Mouse (Mus musculus): ENCODE results near the gene Prkn. TPM values are rescaled to one million over a fixed set of nuclear protein-coding genes. Genes with fewer than 3 reads are reported as not detected.

The Prkn gene
- polyA plus RNA-seq, 1 experiment from 2014 or later = 3.5 TPM

- H3K27ac ChIP-seq (replicated peaks in 1 of 2; ENCODE audit: control insufficient read depth in 1 of 2, insufficient read depth in 1 of 2, low read depth in 2 of 2, low read length in 2 of 2) = no peak overlapping the region
- no peaks in the 10 kb centered on the region for H3K27me3 ChIP-seq (ENCODE audit: control insufficient read depth, insufficient read depth, low read length)
- 88% methylated on average over 4 of the region's 4 CpGs for WGBS
- no peaks in the 10 kb centered on the region for H3K9me3 ChIP-seq (ENCODE audit: control insufficient read depth, low read length)
- no peak overlapping the region for H3K4me3 ChIP-seq (ENCODE audit: control insufficient read depth in 1 of 2, insufficient read depth in 1 of 2, low read depth in 1 of 2, low read length in 2 of 2)
- no peak for ATAC-seq (ENCODE audit: insufficient number of reproducible peaks, insufficient read depth, low FRiP score, low read depth)
- no peak overlapping the region for H3K9ac ChIP-seq (ENCODE audit: low read length)
- H3K4me1 ChIP-seq (ENCODE audit: control insufficient read depth in 2 of 2, insufficient read depth in 2 of 2, low read length in 2 of 2) = no peaks in the 10 kb centered on the region
- no peaks in the 10 kb centered on the region for H3K36me3 ChIP-seq (ENCODE audit: control insufficient read depth, insufficient read depth, low read length)
- no peak overlapping the region for H3K4me2 ChIP-seq (ENCODE audit: low read length)
These were observed 961.0 kb downstream of the Prkn start for GRCm38 (mm10) chr17:11801226-11801625.

GRCm38 (mm10) chr17:11807280-11807679, 967.1 kb downstream of the Prkn start:
- Histone ChIP-seq H3K9me3 (ENCODE audit: control insufficient read depth, low read length) (no peaks in the 10 kb centered on the region), H3K27ac (replicated peaks in 1 of 2; ENCODE audit: control insufficient read depth in 1 of 2, insufficient read depth in 1 of 2, low read depth in 2 of 2, low read length in 2 of 2) (no peak overlapping the region), H3K27me3 (ENCODE audit: control insufficient read depth, insufficient read depth, low read length) (no peaks in the 10 kb centered on the region), H3K4me1 (ENCODE audit: control insufficient read depth in 2 of 2, insufficient read depth in 2 of 2, low read length in 2 of 2) (no peaks in the 10 kb centered on the region), H3K4me3 (ENCODE audit: control insufficient read depth in 1 of 2, insufficient read depth in 1 of 2, low read depth in 1 of 2, low read length in 2 of 2) (no peak overlapping the region), H3K36me3 (ENCODE audit: control insufficient read depth, insufficient read depth, low read length) (no peaks in the 10 kb centered on the region), H3K4me2 (ENCODE audit: low read length) (no peak overlapping the region), H3K9ac (ENCODE audit: low read length) (no peak overlapping the region)
- ATAC-seq (ENCODE audit: insufficient number of reproducible peaks, insufficient read depth, low FRiP score, low read depth) = no peak
- 74% methylated on average over 3 of the region's 3 CpGs for WGBS

- ATAC-seq (ENCODE audit: insufficient number of reproducible peaks, insufficient read depth, low FRiP score, low read depth) = no peak
- H3K36me3 ChIP-seq (ENCODE audit: control insufficient read depth, insufficient read depth, low read length) = no peaks in the 10 kb centered on the region
- WGBS = 55% methylated on average over 2 of the region's 2 CpGs
- no peak overlapping the region for H3K4me2 ChIP-seq (ENCODE audit: low read length)
- H3K27me3 ChIP-seq (ENCODE audit: control insufficient read depth, insufficient read depth, low read length) = no peaks in the 10 kb centered on the region
- no peak overlapping the region for H3K4me3 ChIP-seq (ENCODE audit: control insufficient read depth in 1 of 2, insufficient read depth in 1 of 2, low read depth in 1 of 2, low read length in 2 of 2)
- 0 out of 2 replicates have a peak, but pooled peaks cover 4% of the 10 kb centered on the region for H3K9me3 ChIP-seq (ENCODE audit: control insufficient read depth, low read length)
- no peak overlapping the region for H3K27ac ChIP-seq (replicated peaks in 1 of 2; ENCODE audit: control insufficient read depth in 1 of 2, insufficient read depth in 1 of 2, low read depth in 2 of 2, low read length in 2 of 2)
- H3K4me1 ChIP-seq (ENCODE audit: control insufficient read depth in 2 of 2, insufficient read depth in 2 of 2, low read length in 2 of 2) = no peaks in the 10 kb centered on the region
- H3K9ac ChIP-seq (ENCODE audit: low read length) = no peak overlapping the region
These were observed 977.7 kb downstream of the Prkn start for GRCm38 (mm10) chr17:11817886-11818285.

GRCm38 (mm10) chr17:11819506-11819905, 979.3 kb downstream of the Prkn start:
- Histone ChIP-seq H3K9ac (ENCODE audit: low read length) (no peak overlapping the region), H3K27ac (replicated peaks in 1 of 2; ENCODE audit: control insufficient read depth in 1 of 2, insufficient read depth in 1 of 2, low read depth in 2 of 2, low read length in 2 of 2) (no peak overlapping the region), H3K4me3 (ENCODE audit: control insufficient read depth in 1 of 2, insufficient read depth in 1 of 2, low read depth in 1 of 2, low read length in 2 of 2) (no peak overlapping the region), H3K4me1 (ENCODE audit: control insufficient read depth in 2 of 2, insufficient read depth in 2 of 2, low read length in 2 of 2) (no peaks in the 10 kb centered on the region), H3K4me2 (ENCODE audit: low read length) (no peak overlapping the region), H3K9me3 (ENCODE audit: control insufficient read depth, low read length) (0 out of 2 replicates have a peak, but pooled peaks cover 4% of the 10 kb centered on the region), H3K27me3 (ENCODE audit: control insufficient read depth, insufficient read depth, low read length) (no peaks in the 10 kb centered on the region), H3K36me3 (ENCODE audit: control insufficient read depth, insufficient read depth, low read length) (no peaks in the 10 kb centered on the region)
- WGBS = 60% methylated on average over 8 of the region's 8 CpGs
- ATAC-seq (ENCODE audit: insufficient number of reproducible peaks, insufficient read depth, low FRiP score, low read depth) = no peak

- H3K4me2 ChIP-seq (ENCODE audit: low read length) = no peak overlapping the region
- H3K9ac ChIP-seq (ENCODE audit: low read length) = no peak overlapping the region
- H3K36me3 ChIP-seq (ENCODE audit: control insufficient read depth, insufficient read depth, low read length) = no peaks in the 10 kb centered on the region
- WGBS = 84% methylated on average over 4 of the region's 4 CpGs
- no peak overlapping the region for H3K4me3 ChIP-seq (ENCODE audit: control insufficient read depth in 1 of 2, insufficient read depth in 1 of 2, low read depth in 1 of 2, low read length in 2 of 2)
- ATAC-seq (ENCODE audit: insufficient number of reproducible peaks, insufficient read depth, low FRiP score, low read depth) = no peak
- H3K9me3 ChIP-seq (ENCODE audit: control insufficient read depth, low read length) = 0 out of 2 replicates have a peak, but pooled peaks cover 4% of the 10 kb centered on the region
- H3K27me3 ChIP-seq (ENCODE audit: control insufficient read depth, insufficient read depth, low read length) = no peaks in the 10 kb centered on the region
- H3K27ac ChIP-seq (replicated peaks in 1 of 2; ENCODE audit: control insufficient read depth in 1 of 2, insufficient read depth in 1 of 2, low read depth in 2 of 2, low read length in 2 of 2) = no peak overlapping the region
- H3K4me1 ChIP-seq (ENCODE audit: control insufficient read depth in 2 of 2, insufficient read depth in 2 of 2, low read length in 2 of 2) = no peaks in the 10 kb centered on the region
These were observed 980.6 kb downstream of the Prkn start for GRCm38 (mm10) chr17:11820757-11821156.

GRCm38 (mm10) chr17:11829501-11829900, 989.3 kb downstream of the Prkn start:
- WGBS = 59% methylated on average over 3 of the region's 3 CpGs
- no peak overlapping the region for H3K4me2 ChIP-seq (ENCODE audit: low read length)
- H3K27ac ChIP-seq (replicated peaks in 1 of 2; ENCODE audit: control insufficient read depth in 1 of 2, insufficient read depth in 1 of 2, low read depth in 2 of 2, low read length in 2 of 2) = no peak overlapping the region
- no peak overlapping the region for H3K4me3 ChIP-seq (ENCODE audit: control insufficient read depth in 1 of 2, insufficient read depth in 1 of 2, low read depth in 1 of 2, low read length in 2 of 2)
- ATAC-seq (ENCODE audit: insufficient number of reproducible peaks, insufficient read depth, low FRiP score, low read depth) = no peak
- H3K9ac ChIP-seq (ENCODE audit: low read length) = no peak overlapping the region
- peaks cover 3% of the 10 kb centered on the region; the same call in 1 of the 2 replicates for H3K9me3 ChIP-seq (ENCODE audit: control insufficient read depth, low read length)
- no peaks in the 10 kb centered on the region for H3K36me3 ChIP-seq (ENCODE audit: control insufficient read depth, insufficient read depth, low read length)
- H3K4me1 ChIP-seq (ENCODE audit: control insufficient read depth in 2 of 2, insufficient read depth in 2 of 2, low read length in 2 of 2) = peaks cover 0 to 3% of the 10 kb centered on the region in 2 experiments; a peak in 1 of 4 replicates
- no peaks in the 10 kb centered on the region for H3K27me3 ChIP-seq (ENCODE audit: control insufficient read depth, insufficient read depth, low read length)

- WGBS = 84% methylated on average over 3 of the region's 3 CpGs
- ATAC-seq (ENCODE audit: insufficient number of reproducible peaks, insufficient read depth, low FRiP score, low read depth) = no peak
These were observed 996.9 kb downstream of the Prkn start for GRCm38 (mm10) chr17:11837121-11837520.

GRCm38 (mm10) chr17:11844436-11844835, 1004.3 kb downstream of the Prkn start:
- 94% methylated on average over 4 of the region's 4 CpGs for WGBS
- no peaks in the 10 kb centered on the region for H3K9me3 ChIP-seq (ENCODE audit: control insufficient read depth, low read length)
- ATAC-seq (ENCODE audit: insufficient number of reproducible peaks, insufficient read depth, low FRiP score, low read depth) = no peak

More at GRCm38 (mm10) chr17:11837121-11837520, 996.9 kb downstream of the Prkn start:
- Histone ChIP-seq H3K4me2 (ENCODE audit: low read length) (no peak overlapping the region), H3K9me3 (ENCODE audit: control insufficient read depth, low read length) (no peaks in the 10 kb centered on the region), H3K9ac (ENCODE audit: low read length) (no peak overlapping the region), H3K4me3 (ENCODE audit: control insufficient read depth in 1 of 2, insufficient read depth in 1 of 2, low read depth in 1 of 2, low read length in 2 of 2) (no peak overlapping the region), H3K36me3 (ENCODE audit: control insufficient read depth, insufficient read depth, low read length) (no peaks in the 10 kb centered on the region), H3K4me1 (ENCODE audit: control insufficient read depth in 2 of 2, insufficient read depth in 2 of 2, low read length in 2 of 2) (no peaks in the 10 kb centered on the region), H3K27me3 (ENCODE audit: control insufficient read depth, insufficient read depth, low read length) (no peaks in the 10 kb centered on the region), H3K27ac (replicated peaks in 1 of 2; ENCODE audit: control insufficient read depth in 1 of 2, insufficient read depth in 1 of 2, low read depth in 2 of 2, low read length in 2 of 2) (no peak overlapping the region)

More at GRCm38 (mm10) chr17:11844436-11844835, 1004.3 kb downstream of the Prkn start:
- no peak overlapping the region for H3K4me3 ChIP-seq (ENCODE audit: control insufficient read depth in 1 of 2, insufficient read depth in 1 of 2, low read depth in 1 of 2, low read length in 2 of 2)
- no peaks in the 10 kb centered on the region for H3K27me3 ChIP-seq (ENCODE audit: control insufficient read depth, insufficient read depth, low read length)
- no peak overlapping the region for H3K9ac ChIP-seq (ENCODE audit: low read length)
- H3K36me3 ChIP-seq (ENCODE audit: control insufficient read depth, insufficient read depth, low read length) = no peaks in the 10 kb centered on the region
- H3K4me2 ChIP-seq (ENCODE audit: low read length) = no peak overlapping the region
- H3K4me1 ChIP-seq (ENCODE audit: control insufficient read depth in 2 of 2, insufficient read depth in 2 of 2, low read length in 2 of 2) = no peaks in the 10 kb centered on the region
- H3K27ac ChIP-seq (replicated peaks in 1 of 2; ENCODE audit: control insufficient read depth in 1 of 2, insufficient read depth in 1 of 2, low read depth in 2 of 2, low read length in 2 of 2) = no peak overlapping the region
